Mouse (Mus musculus): ENCODE results near the gene Cfap299. TPM values are rescaled to one million over a fixed set of nuclear protein-coding genes. Genes with fewer than 3 reads are reported as not detected.
A peak's percentile ranks its signal among the peaks of the same experiment; 100 is the strongest.
"Not testable (repeated sequence)": the region's sequence is repeated elsewhere in the genome, so short reads cannot be mapped to it uniquely, and the experiment has no call there.

Gene Cfap299
- polyA plus RNA-seq, 1 experiment from 2014 or later, result 0.27 TPM

GRCm38 (mm10) chr5:98293049-98293715 lies 35.9 kb upstream of the Cfap299 start:
- Histone ChIP-seq H3K4me3 (ENCODE audit: low read depth, low read length) (peak overlapping the region; percentile 23), H3K9me3 (ENCODE audit: control insufficient read depth) (no peaks in the 10 kb centered on the region), H3K9ac (ENCODE audit: low read depth, low read length) (no peak overlapping the region), H3K4me1 (replicated peaks; ENCODE audit: control insufficient read depth, insufficient read depth, low read length) (no peaks in the 10 kb centered on the region), H3K36me3 (ENCODE audit: control insufficient read depth, insufficient read depth) (no peaks in the 10 kb centered on the region), H3K27ac (ENCODE audit: low read depth, low read length) (no peak overlapping the region), H3K27me3 (replicated peaks; ENCODE audit: control insufficient read depth, insufficient read depth, low read length) (peaks cover 25% of the 10 kb centered on the region), H3K4me2 (replicated peaks; ENCODE audit: low read depth) (peak overlapping the region; percentile 54)
- WGBS, result 4% methylated on average over 12 of the region's 12 CpGs
- no peak for TF ChIP-seq CTCF (IDR thresholded peaks at IDR 0.05; ENCODE audit: low read depth)
- no peak for ATAC-seq

GRCm38 (mm10) chr5:98300079-98300478 lies 29.0 kb upstream of the Cfap299 start:
- ATAC-seq, result peak; percentile 86
- Histone ChIP-seq H3K9me3 (ENCODE audit: control insufficient read depth) (no peaks in the 10 kb centered on the region), H3K4me2 (replicated peaks; ENCODE audit: low read depth) (no peak overlapping the region), H3K36me3 (ENCODE audit: control insufficient read depth, insufficient read depth) (no peaks in the 10 kb centered on the region), H3K9ac (ENCODE audit: low read depth, low read length) (no peak overlapping the region), H3K4me3 (ENCODE audit: low read depth, low read length) (no peak overlapping the region), H3K27ac (ENCODE audit: low read depth, low read length) (no peak overlapping the region), H3K27me3 (replicated peaks; ENCODE audit: control insufficient read depth, insufficient read depth, low read length) (no peaks in the 10 kb centered on the region), H3K4me1 (replicated peaks; ENCODE audit: control insufficient read depth, insufficient read depth, low read length) (no peaks in the 10 kb centered on the region; the same call in 1 of the 2 replicates)
- 36% methylated on average over 4 of the region's 4 CpGs for WGBS
- no peak for TF ChIP-seq CTCF (IDR thresholded peaks at IDR 0.05; ENCODE audit: low read depth)

- WGBS, result 51% methylated on average over 4 of the region's 4 CpGs
- Histone ChIP-seq H3K36me3 (ENCODE audit: control insufficient read depth, insufficient read depth) (no peaks in the 10 kb centered on the region), H3K9me3 (ENCODE audit: control insufficient read depth) (no peaks in the 10 kb centered on the region), H3K27ac (ENCODE audit: low read depth, low read length) (no peak overlapping the region), H3K4me3 (ENCODE audit: low read depth, low read length) (no peak overlapping the region), H3K9ac (ENCODE audit: low read depth, low read length) (no peak overlapping the region), H3K4me2 (replicated peaks; ENCODE audit: low read depth) (no peak overlapping the region), H3K27me3 (replicated peaks; ENCODE audit: control insufficient read depth, insufficient read depth, low read length) (no peaks in the 10 kb centered on the region), H3K4me1 (replicated peaks; ENCODE audit: control insufficient read depth, insufficient read depth, low read length) (no peaks in the 10 kb centered on the region)
- no peak for TF ChIP-seq CTCF (IDR thresholded peaks at IDR 0.05; ENCODE audit: low read depth)
- ATAC-seq, result no peak
These were observed 23.4 kb upstream of the Cfap299 start for GRCm38 (mm10) chr5:98305673-98306072.

GRCm38 (mm10) chr5:98306528-98306927 lies 22.6 kb upstream of the Cfap299 start:
- Histone ChIP-seq H3K27me3 (replicated peaks; ENCODE audit: control insufficient read depth, insufficient read depth, low read length) (no peaks in the 10 kb centered on the region), H3K4me1 (replicated peaks; ENCODE audit: control insufficient read depth, insufficient read depth, low read length) (no peaks in the 10 kb centered on the region), H3K9me3 (ENCODE audit: control insufficient read depth) (no peaks in the 10 kb centered on the region), H3K27ac (ENCODE audit: low read depth, low read length) (no peak overlapping the region), H3K9ac (ENCODE audit: low read depth, low read length) (no peak overlapping the region), H3K4me2 (replicated peaks; ENCODE audit: low read depth) (no peak overlapping the region), H3K4me3 (ENCODE audit: low read depth, low read length) (no peak overlapping the region), H3K36me3 (ENCODE audit: control insufficient read depth, insufficient read depth) (no peaks in the 10 kb centered on the region)
- TF ChIP-seq CTCF (IDR thresholded peaks at IDR 0.05; ENCODE audit: low read depth), result no peak
- WGBS, result 43% methylated on average over 9 of the region's 9 CpGs
- no peak for ATAC-seq

- Histone ChIP-seq H3K36me3 (ENCODE audit: control insufficient read depth, insufficient read depth) (no peaks in the 10 kb centered on the region), H3K4me3 (ENCODE audit: low read depth, low read length) (no peak overlapping the region), H3K27ac (ENCODE audit: low read depth, low read length) (no peak overlapping the region), H3K4me2 (replicated peaks; ENCODE audit: low read depth) (no peak overlapping the region), H3K9me3 (ENCODE audit: control insufficient read depth) (no peaks in the 10 kb centered on the region), H3K9ac (ENCODE audit: low read depth, low read length) (no peak overlapping the region), H3K4me1 (replicated peaks; ENCODE audit: control insufficient read depth, insufficient read depth, low read length) (no peaks in the 10 kb centered on the region; the same call in 1 of the 2 replicates), H3K27me3 (replicated peaks; ENCODE audit: control insufficient read depth, insufficient read depth, low read length) (no peaks in the 10 kb centered on the region; the same call in 1 of the 2 replicates)
- TF ChIP-seq CTCF (IDR thresholded peaks at IDR 0.05; ENCODE audit: low read depth), result no peak
- ATAC-seq, result no peak
- WGBS, result 70% methylated on average over 2 of the region's 2 CpGs
These were observed 2.5 kb upstream of the Cfap299 start for GRCm38 (mm10) chr5:98326625-98327024.

DNA sequence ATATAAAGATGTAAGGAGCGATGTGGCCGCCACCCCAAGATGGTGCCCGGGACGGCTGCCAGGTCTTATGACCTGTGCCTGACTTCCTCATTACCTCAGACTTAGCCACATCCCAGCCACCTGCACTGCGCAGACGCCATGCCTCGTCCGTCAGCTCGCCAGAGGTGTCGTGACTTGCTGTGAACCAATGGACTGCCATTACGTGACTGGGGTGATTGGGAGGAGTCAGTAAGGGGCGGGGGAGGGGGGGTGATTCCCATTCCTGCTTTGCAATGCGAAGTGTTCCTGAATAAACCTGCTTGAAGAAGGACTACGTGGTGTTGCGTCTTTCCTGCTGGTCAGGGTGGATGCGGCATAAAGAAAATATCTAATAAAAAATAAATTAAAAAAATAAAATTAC lies 14.6 kb downstream of the Cfap299 start:
- H3K4me2 ChIP-seq (replicated peaks; ENCODE audit: low read depth); H3K27me3 ChIP-seq (replicated peaks; ENCODE audit: control insufficient read depth, insufficient read depth, low read length); H3K36me3 ChIP-seq (ENCODE audit: control insufficient read depth, insufficient read depth); H3K9me3 ChIP-seq (ENCODE audit: control insufficient read depth); H3K9ac ChIP-seq (ENCODE audit: low read depth, low read length); ATAC-seq; H3K27ac ChIP-seq (ENCODE audit: low read depth, low read length); H3K4me1 ChIP-seq (replicated peaks; ENCODE audit: control insufficient read depth, insufficient read depth, low read length); H3K4me3 ChIP-seq (ENCODE audit: low read depth, low read length): not testable (repeated sequence)
- 88% methylated on average over 16 of the region's 16 CpGs for WGBS
